Mouse (Mus musculus) gonadal fat pad, adult 2 months (tissue): Measurements from ENCODE around the gene Srl. TPM values are rescaled to one million over a fixed set of nuclear protein-coding genes. Genes with fewer than 3 reads are reported as not detected.

Experiments
- polyA plus RNA-seq: library from polyadenylated mRNA; depleted of rRNA; stranded (reverse); fragments of >200 nt; gene quantifications from 2 replicates; pipeline ENCODE4 v1.2.3, GENCODE M21; 2012; rRNA removed

Gene Srl
- polyA plus RNA-seq, 1 experiment = 4.6 TPM

Other genes with a start within 250 kb of the Srl start
- 10.2 and 10.3 TPM in 2 replicates for gene Adcy9, start 121.3 kb downstream of the Srl start, polyA plus RNA-seq
- 3.5 and 5.6 TPM in 2 replicates for gene Tfap4, start 18.0 kb upstream of the Srl start, polyA plus RNA-seq
- gene Glis2, start 52.9 kb upstream of the Srl start, polyA plus RNA-seq = 20.4 and 22.2 TPM in 2 replicates
- 18.3 and 25.4 TPM in 2 replicates for gene Pam16, start 83.2 kb upstream of the Srl start, polyA plus RNA-seq
- gene Vasn, start 98.1 kb upstream of the Srl start, polyA plus RNA-seq = 46.2 and 49.7 TPM in 2 replicates
- 26.9 and 37.2 TPM in 2 replicates for gene Dnaja3, start 98.2 kb upstream of the Srl start, polyA plus RNA-seq
- gene Coro7, start 138.0 kb upstream of the Srl start, polyA plus RNA-seq = 40.2 and 44.5 TPM in 2 replicates
- gene Nmral1, start 177.5 kb upstream of the Srl start, polyA plus RNA-seq = 9.5 and 10.4 TPM in 2 replicates
- 49.5 and 53.2 TPM in 2 replicates for gene Hmox2, start 184.5 kb upstream of the Srl start, polyA plus RNA-seq
- gene Cdip1, start 248.5 kb upstream of the Srl start, polyA plus RNA-seq = 73.7 and 84.7 TPM in 2 replicates